Mouse (Mus musculus) forebrain, embryonic 16.5 days (tissue): Measurements from ENCODE around the gene Tln1. TPM values are rescaled to one million over a fixed set of nuclear protein-coding genes. Genes with fewer than 3 reads are reported as not detected.
"Not testable (repeated sequence)": the region's sequence is repeated elsewhere in the genome, so short reads cannot be mapped to it uniquely, and the experiment has no call there.

Experiments used
- ATAC-seq: fragments of 200-750 bp; cut with Nextera tagmentation; 2 replicates; pipeline ENCODE4 v1.8.0; 2017; ENCODE audit warnings: mild to moderate bottlenecking, moderate library complexity
- H3K27ac ChIP-seq: fragments of 300-500 bp; sonication (generic); 2 replicates; pipeline ENCODE4 v1.5.1; 2014; ENCODE audit warnings: low read length, control low read depth
- H3K27me3 ChIP-seq: fragments of 300-500 bp; sonication (generic); replicated peaks from 2 replicates; pipeline ENCODE4 v1.6.1; 2014; ENCODE audit warnings: low read length; ENCODE audit not compliant: control insufficient read depth, insufficient read depth
- H3K36me3 ChIP-seq: fragments of 300-500 bp; sonication (generic); 2 replicates; pipeline ENCODE4 v1.6.1; 2014; ENCODE audit not compliant: control insufficient read depth, insufficient read depth
- H3K4me1 ChIP-seq: fragments of 300-500 bp; sonication (generic); replicated peaks from 2 replicates; pipeline ENCODE4 v1.6.1; 2014; ENCODE audit warnings: low read length; ENCODE audit not compliant: control insufficient read depth, insufficient read depth
- H3K4me2 ChIP-seq: fragments of 300-500 bp; sonication (generic); 2 replicates; pipeline ENCODE4 v1.6.1; 2014; ENCODE audit warnings: mild to moderate bottlenecking, low read length, control low read depth
- H3K4me3 ChIP-seq: fragments of 300-500 bp; sonication (generic); replicated peaks from 2 replicates; pipeline ENCODE4 v1.5.1; 2014; ENCODE audit warnings: mild to moderate bottlenecking, low read length, control low read depth
- H3K9ac ChIP-seq: fragments of 300-500 bp; sonication (generic); replicated peaks from 2 replicates; pipeline ENCODE4 v1.6.1; 2014; ENCODE audit warnings: low read depth, low read length, control low read depth
- H3K9me3 ChIP-seq: fragments of 300-500 bp; sonication (generic); 2 replicates; pipeline ENCODE4 v1.6.1; 2016; ENCODE audit warnings: low read length; ENCODE audit not compliant: control insufficient read depth
- WGBS: fragments of 180-500 bp; shearing (Covaris S2); extraction: QIAGEN DNeasy Blood & Tissue Kit; methylation state at CpG from one replicate; pipeline ENCODE4 v1.1.7; 2014; 5-methylcytosine and 5-hydroxymethylcytosine counted together
- polyA plus RNA-seq: library from polyadenylated mRNA; unstranded; fragments of >200 nt; fragmentation: Nextera tagmentation; extraction: Ambion mirVana; gene quantifications from 2 replicates; pipeline ENCODE4 v1.2.1, GENCODE M21; 2015

Tln1 gene
- 49.5 and 54.6 TPM in 2 replicates for polyA plus RNA-seq

GRCm38 (mm10) chr4:43561997-43562768 lies at the start of gene Tln1, which contains the start of gene Creb3:
Gene Tln1 (minus strand): TSS chr4:43562691.
Gene Creb3 (plus strand): TSS chr4:43562332.
- H3K9me3 ChIP-seq, result no peaks in the 10 kb centered on the region
- under 1% methylated on average over 62 of the region's 62 CpGs for WGBS
- H3K9ac ChIP-seq, result peak within 1 kb of the TSS; percentile 97
- H3K36me3 ChIP-seq, result peaks cover 25% of the 10 kb centered on the region
- peak within 1 kb of the TSS; percentile 95 for H3K4me2 ChIP-seq
- H3K27ac ChIP-seq, result peak within 1 kb of the TSS; percentile 95
- H3K4me1 ChIP-seq, result peaks cover 39% of the 10 kb centered on the region
- peak within 1 kb of the TSS; percentile 72 for H3K4me3 ChIP-seq
- H3K27me3 ChIP-seq, result no peaks in the 10 kb centered on the region
- ATAC-seq, result peak; percentile 97

- H3K4me2 ChIP-seq, result no peak overlapping the region
- no peak for ATAC-seq
- no peaks in the 10 kb centered on the region for H3K27me3 ChIP-seq
- no peaks in the 10 kb centered on the region for H3K36me3 ChIP-seq
- no peak overlapping the region for H3K27ac ChIP-seq
- no peaks in the 10 kb centered on the region for H3K4me1 ChIP-seq
- H3K9me3 ChIP-seq, result no peaks in the 10 kb centered on the region
- H3K9ac ChIP-seq, result no peak overlapping the region
- WGBS, result 83% methylated on average over 9 of the region's 9 CpGs
- no peak overlapping the region for H3K4me3 ChIP-seq
These were observed 42.5 kb upstream of the Tln1 start for GRCm38 (mm10) chr4:43604751-43605685.

- no peak overlapping the region for H3K4me2 ChIP-seq
- H3K4me1 ChIP-seq, result no peaks in the 10 kb centered on the region
- no peak overlapping the region for H3K4me3 ChIP-seq
- WGBS, result 86% methylated on average over 3 of the region's 3 CpGs
- H3K9ac ChIP-seq, result no peak overlapping the region
- no peaks in the 10 kb centered on the region for H3K9me3 ChIP-seq
- no peak overlapping the region for H3K27ac ChIP-seq
- H3K27me3 ChIP-seq, result no peaks in the 10 kb centered on the region
- no peak for ATAC-seq
- H3K36me3 ChIP-seq, result no peaks in the 10 kb centered on the region
These were observed 41.6 kb upstream of the Tln1 start for GRCm38 (mm10) chr4:43604099-43604498.

- H3K4me2 ChIP-seq, result no peak overlapping the region
- no peaks in the 10 kb centered on the region for H3K9me3 ChIP-seq
- no peak overlapping the region for H3K4me3 ChIP-seq
- ATAC-seq, result no peak
- no peaks in the 10 kb centered on the region for H3K4me1 ChIP-seq
- 70% methylated on average over 9 of the region's 9 CpGs for WGBS
- no peak overlapping the region for H3K27ac ChIP-seq
- H3K27me3 ChIP-seq, result no peaks in the 10 kb centered on the region
- H3K9ac ChIP-seq, result no peak overlapping the region
- no peaks in the 10 kb centered on the region for H3K36me3 ChIP-seq
These were observed 37.9 kb upstream of the Tln1 start for GRCm38 (mm10) chr4:43600195-43600934.

GRCm38 (mm10) chr4:43598650-43599380 lies 36.3 kb upstream of the Tln1 start:
- no peak for ATAC-seq
- no peaks in the 10 kb centered on the region for H3K36me3 ChIP-seq
- no peaks in the 10 kb centered on the region for H3K4me1 ChIP-seq
- no peak overlapping the region for H3K27ac ChIP-seq
- no peaks in the 10 kb centered on the region for H3K27me3 ChIP-seq
- H3K4me2 ChIP-seq, result no peak overlapping the region
- no peaks in the 10 kb centered on the region for H3K9me3 ChIP-seq
- H3K9ac ChIP-seq, result no peak overlapping the region
- no peak overlapping the region for H3K4me3 ChIP-seq
- WGBS, result 90% methylated on average over 7 of the region's 7 CpGs

- 87% methylated on average over 4 of the region's 4 CpGs for WGBS
- no peak for ATAC-seq
- Histone ChIP-seq H3K4me3 (no peak overlapping the region), H3K36me3 (no peaks in the 10 kb centered on the region), H3K4me1 (no peaks in the 10 kb centered on the region), H3K9me3 (no peaks in the 10 kb centered on the region), H3K27me3 (no peaks in the 10 kb centered on the region), H3K27ac (no peak overlapping the region), H3K4me2 (no peak overlapping the region), H3K9ac (no peak overlapping the region)
These were observed 35.7 kb upstream of the Tln1 start for GRCm38 (mm10) chr4:43598200-43598599.

GRCm38 (mm10) chr4:43596597-43596996 lies 34.1 kb upstream of the Tln1 start:
- WGBS, result 80% methylated on average over 2 of the region's 2 CpGs
- H3K9ac ChIP-seq, H3K27me3 ChIP-seq, H3K9me3 ChIP-seq, ATAC-seq, H3K4me1 ChIP-seq, H3K36me3 ChIP-seq, H3K27ac ChIP-seq, H3K4me3 ChIP-seq, H3K4me2 ChIP-seq: not testable (repeated sequence)

GRCm38 (mm10) chr4:43593453-43593852 lies 31.0 kb upstream of the Tln1 start:
- no peaks in the 10 kb centered on the region for H3K9me3 ChIP-seq
- WGBS, result 74% methylated on average over 3 of the region's 3 CpGs
- no peak overlapping the region for H3K27ac ChIP-seq
- no peak overlapping the region for H3K4me3 ChIP-seq
- no peaks in the 10 kb centered on the region for H3K27me3 ChIP-seq
- no peak overlapping the region for H3K4me2 ChIP-seq
- ATAC-seq, result no peak
- H3K4me1 ChIP-seq, result no peaks in the 10 kb centered on the region
- no peaks in the 10 kb centered on the region for H3K36me3 ChIP-seq
- no peak overlapping the region for H3K9ac ChIP-seq
